Mouse (Mus musculus) intestine, postnatal 0 days (tissue): ENCODE data around the gene Jmjd6. TPM values are rescaled to one million over a fixed set of nuclear protein-coding genes. Genes with fewer than 3 reads are reported as not detected.
"Not testable (repeated sequence)": the region's sequence is repeated elsewhere in the genome, so short reads cannot be mapped to it uniquely, and the experiment has no call there.

ENCODE experiments used
- ATAC-seq: fragments of 200-750 bp; cut with Nextera tagmentation; 2 replicates; pipeline ENCODE4 v1.8.0; 2017; ENCODE audit warnings: mild to moderate bottlenecking, moderate TSS enrichment, moderate library complexity
- H3K27ac ChIP-seq: fragments of 300-500 bp; sonication (generic); 2 replicates; pipeline ENCODE4 v1.5.1; 2014; ENCODE audit warnings: mild to moderate bottlenecking, low read depth, low read length, moderate library complexity
- H3K27me3 ChIP-seq: fragments of 300-500 bp; sonication (generic); replicated peaks from 2 replicates; pipeline ENCODE4 v1.6.1; 2014; ENCODE audit warnings: low read length, mixed read lengths; ENCODE audit not compliant: control insufficient read depth, insufficient read depth
- H3K36me3 ChIP-seq: fragments of 300-500 bp; sonication (generic); 2 replicates; pipeline ENCODE4 v1.6.1; 2014; ENCODE audit warnings: mild to moderate bottlenecking, moderate library complexity; ENCODE audit not compliant: control insufficient read depth, insufficient read depth
- H3K4me1 ChIP-seq: fragments of 300-500 bp; sonication (generic); replicated peaks from 2 replicates; pipeline ENCODE4 v1.6.1; 2014; ENCODE audit warnings: antibody characterized with exemption, low read length, mixed read lengths; ENCODE audit not compliant: control insufficient read depth, insufficient read depth
- H3K4me2 ChIP-seq: fragments of 300-500 bp; sonication (generic); replicated peaks from 2 replicates; pipeline ENCODE4 v1.6.1; 2014; ENCODE audit warnings: low read depth, mild to moderate bottlenecking, moderate library complexity
- H3K4me3 ChIP-seq: fragments of 300-500 bp; sonication (generic); 2 replicates; pipeline ENCODE4 v1.5.1; 2014; ENCODE audit warnings: low read depth, low read length
- H3K9ac ChIP-seq: fragments of 300-500 bp; sonication (generic); 2 replicates; pipeline ENCODE4 v1.6.1; 2014; ENCODE audit warnings: mild to moderate bottlenecking, low read depth, low read length
- H3K9me3 ChIP-seq: fragments of 300-500 bp; sonication (generic); 2 replicates; pipeline ENCODE4 v1.6.1; 2016; ENCODE audit warnings: mixed run types; ENCODE audit not compliant: control insufficient read depth
- CTCF ChIP-seq: sonication (generic); IDR thresholded peaks from 2 replicates; pipeline ENCODE4 v1.5.1; 2016; ENCODE audit warnings: low read depth, mild to moderate bottlenecking, control low read depth, antibody characterized with exemption, moderate library complexity
- WGBS: fragments of 180-500 bp; shearing (Covaris S2); extraction: QIAGEN DNeasy Blood & Tissue Kit; methylation state at CpG from one replicate; pipeline ENCODE4 v1.1.7; 2014; 5-methylcytosine and 5-hydroxymethylcytosine counted together
- polyA plus RNA-seq: library from polyadenylated mRNA; unstranded; fragments of >200 nt; fragmentation: Nextera tagmentation; extraction: Ambion mirVana; gene quantifications from 2 replicates; pipeline ENCODE4 v1.2.1, GENCODE M21; 2015

Gene Jmjd6
- polyA plus RNA-seq, 1 experiment from 2014 or later, result 44.4 TPM

DNA sequence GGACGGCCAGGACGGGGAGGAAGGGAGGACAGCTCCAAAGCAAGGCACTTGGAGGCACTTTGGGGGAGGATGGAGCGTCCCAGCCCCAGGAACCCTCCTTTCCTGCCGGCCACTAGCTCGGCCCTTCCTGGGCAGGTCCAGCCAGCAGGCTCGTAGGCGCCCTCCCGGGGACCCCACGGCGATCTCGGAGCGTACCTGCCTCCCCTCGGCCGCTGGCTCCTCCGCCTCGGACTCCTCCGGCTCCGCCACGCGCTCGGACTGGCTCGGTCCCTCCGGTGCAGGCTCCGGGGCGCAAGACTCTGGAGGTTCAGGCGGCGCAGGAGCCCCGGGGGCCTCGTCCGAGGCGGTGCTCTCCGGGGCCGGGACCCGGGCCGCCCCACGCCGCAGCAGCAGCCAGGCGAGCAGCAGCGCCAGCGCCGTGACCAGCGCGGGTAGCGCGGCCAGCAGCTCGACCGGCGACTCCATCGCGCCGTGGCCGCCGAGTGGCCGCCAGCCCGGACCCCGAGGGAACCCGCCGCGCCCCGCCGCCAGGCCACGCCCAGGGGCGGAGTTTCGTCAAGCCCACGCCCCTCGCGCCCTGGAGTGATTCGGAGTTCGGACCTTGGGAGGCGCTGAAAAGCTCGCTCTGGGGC lies 15.6 kb downstream of the Jmjd6 start, which contains the start of gene Mxra7:
Gene Mxra7, minus strand, starts transcription at position 513 of the 632 bp plus-strand sequence.
- peak within 1 kb of the TSS; percentile 83 for H3K4me2 ChIP-seq
- H3K27me3 ChIP-seq, result no peaks in the 10 kb centered on the region
- H3K4me1 ChIP-seq, result peaks cover 4% of the 10 kb centered on the region
- H3K4me3 ChIP-seq, result peak within 1 kb of the TSS; percentile 75
- peak; percentile 37; the same call in 1 of the 2 replicates for TF ChIP-seq CTCF
- H3K27ac ChIP-seq, result peak within 1 kb of the TSS; percentile 82
- under 1% methylated on average over 67 of the region's 71 CpGs for WGBS
- H3K9ac ChIP-seq, result peak within 1 kb of the TSS; percentile 80
- H3K36me3 ChIP-seq, result peaks cover 10% of the 10 kb centered on the region
- peak; percentile 69 for ATAC-seq
- H3K9me3 ChIP-seq, result no peaks in the 10 kb centered on the region

DNA sequence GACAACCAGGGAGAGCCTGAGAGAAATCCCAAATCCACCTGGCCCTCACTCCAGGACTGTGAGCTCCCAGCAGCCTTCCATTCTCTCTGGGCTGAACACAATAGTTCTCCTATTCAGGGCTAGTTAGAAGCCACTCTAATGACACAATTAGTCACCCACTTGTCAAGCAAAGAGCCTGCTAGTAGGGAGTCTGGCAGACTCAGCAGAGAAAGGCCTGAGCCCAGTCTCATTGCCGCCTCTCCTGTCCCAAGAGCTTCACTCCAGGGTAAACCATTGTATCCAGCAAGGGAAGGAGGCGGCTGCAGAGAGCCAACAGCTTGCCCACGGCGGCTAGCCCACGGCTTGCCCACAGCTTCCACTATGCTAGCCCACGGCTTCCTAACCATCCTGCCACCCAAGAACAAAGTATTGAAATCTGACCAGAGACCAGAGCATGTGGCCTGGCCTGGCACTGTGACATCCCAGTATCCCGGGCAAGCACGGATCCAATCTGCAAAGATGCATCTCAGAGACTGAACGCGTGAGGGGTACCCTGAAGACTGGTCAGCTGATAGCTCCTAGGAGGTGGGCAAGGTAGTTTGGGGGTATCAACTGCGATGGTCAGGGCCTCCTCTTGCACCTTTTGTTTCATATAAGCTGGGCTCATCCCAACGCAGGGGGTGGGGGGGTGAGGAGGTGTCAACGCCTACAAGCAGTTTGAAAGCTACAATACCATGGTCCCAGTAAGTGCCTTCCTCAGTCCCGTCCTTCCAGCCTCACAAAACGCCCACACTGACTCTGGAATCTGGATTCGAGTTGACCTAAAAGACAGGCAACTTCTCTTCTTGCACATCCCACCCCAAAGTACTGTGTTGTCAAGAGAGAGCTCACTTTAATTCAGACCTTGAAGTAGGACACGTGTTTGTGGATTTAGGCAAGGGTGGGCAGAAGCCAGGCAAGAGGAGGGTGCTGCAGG lies 16.4 kb downstream of the Jmjd6 start:
- peak overlapping the region; percentile 80 for H3K9ac ChIP-seq
- peaks cover 5% of the 10 kb centered on the region for H3K36me3 ChIP-seq
- peak overlapping the region; percentile 83 for H3K4me2 ChIP-seq
- H3K4me1 ChIP-seq, result peaks cover 4% of the 10 kb centered on the region
- peak overlapping the region; percentile 75 for H3K4me3 ChIP-seq
- 42% methylated on average over 17 of the region's 17 CpGs for WGBS
- ATAC-seq, result 0 out of 2 replicates have a peak, but pooled peaks have one; percentile 1
- no peak for TF ChIP-seq CTCF
- no peaks in the 10 kb centered on the region for H3K27me3 ChIP-seq
- peak overlapping the region; percentile 82 for H3K27ac ChIP-seq
- no peaks in the 10 kb centered on the region for H3K9me3 ChIP-seq

DNA sequence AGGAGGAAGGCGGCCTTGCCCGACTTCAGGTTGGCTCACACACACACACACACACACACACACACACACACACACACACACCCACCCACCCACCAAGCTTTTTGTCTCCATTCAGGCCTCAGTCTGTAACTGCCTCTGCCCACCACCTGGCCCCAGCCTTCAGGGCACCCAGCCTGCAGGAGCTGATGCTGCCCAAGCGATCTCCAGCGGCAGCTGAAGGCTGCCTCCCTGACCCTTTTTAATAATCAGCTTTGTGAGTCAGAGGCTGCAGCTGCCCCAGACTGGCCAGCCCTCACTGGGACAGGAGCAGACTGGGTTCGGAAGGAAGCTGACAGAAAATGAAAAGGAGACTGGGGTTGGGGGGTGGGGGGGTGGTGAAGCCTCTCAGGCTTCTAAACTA lies 18.0 kb downstream of the Jmjd6 start:
- WGBS, result 71% methylated on average over 5 of the region's 5 CpGs
- peak overlapping the region; percentile 17; the same call in 1 of the 2 replicates for H3K4me2 ChIP-seq
- H3K4me1 ChIP-seq, result peaks cover 8% of the 10 kb centered on the region
- ATAC-seq, result no peak
- no peak overlapping the region for H3K4me3 ChIP-seq
- no peak for TF ChIP-seq CTCF
- H3K36me3 ChIP-seq, result no peaks in the 10 kb centered on the region; the same call in 1 of the 2 replicates
- H3K9ac ChIP-seq, result no peak overlapping the region
- no peaks in the 10 kb centered on the region for H3K27me3 ChIP-seq
- H3K9me3 ChIP-seq, result no peaks in the 10 kb centered on the region
- H3K27ac ChIP-seq, result no peak overlapping the region

DNA sequence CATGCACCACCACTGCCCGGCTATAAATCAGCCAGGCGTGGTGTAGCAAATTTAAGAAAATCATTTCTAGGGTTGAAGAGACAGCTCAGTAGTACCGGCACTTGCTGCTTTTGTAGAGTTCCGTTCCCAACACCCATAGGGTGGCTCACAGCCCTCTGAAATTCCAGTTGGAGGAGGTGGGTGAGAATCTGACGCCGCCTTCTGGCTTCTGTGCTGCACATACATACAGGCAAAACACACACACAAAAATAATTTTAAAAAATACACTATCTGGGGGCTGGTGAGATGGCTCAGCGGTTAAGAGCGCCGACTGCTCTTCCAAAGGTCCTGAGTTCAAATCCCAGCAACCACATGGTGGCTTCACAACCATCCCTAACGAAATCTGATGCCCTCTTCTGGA lies 19.4 kb downstream of the Jmjd6 start:
- H3K27ac ChIP-seq, ATAC-seq, H3K4me3 ChIP-seq, H3K4me2 ChIP-seq, H3K4me1 ChIP-seq, H3K36me3 ChIP-seq, H3K27me3 ChIP-seq, H3K9ac ChIP-seq, H3K9me3 ChIP-seq: not testable (repeated sequence)
- 98% methylated on average over 9 of the region's 10 CpGs for WGBS

DNA sequence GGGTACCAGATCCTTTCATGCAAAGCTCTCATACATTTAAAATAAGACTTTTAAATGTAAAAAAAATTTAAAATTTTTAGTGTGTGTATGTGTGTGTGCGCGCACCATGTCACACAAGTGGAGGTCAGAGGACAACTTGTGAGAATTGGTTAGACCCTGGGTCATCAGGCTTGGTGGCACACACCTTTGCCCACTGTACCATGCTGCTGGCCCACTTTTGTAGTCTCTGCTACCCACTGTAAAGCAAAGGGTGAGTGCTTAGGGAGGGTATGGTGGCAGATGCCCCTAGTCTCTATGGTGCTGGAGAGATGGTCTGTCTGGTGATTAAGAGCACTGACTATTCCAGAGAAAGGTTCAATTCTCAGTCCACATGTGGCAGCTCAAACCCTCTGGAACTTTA lies 20.0 kb downstream of the Jmjd6 start:
- Histone ChIP-seq H3K36me3 (no peaks in the 10 kb centered on the region), H3K9me3 (no peaks in the 10 kb centered on the region), H3K4me2 (no peak overlapping the region), H3K4me3 (no peak overlapping the region), H3K9ac (no peak overlapping the region), H3K27me3 (no peaks in the 10 kb centered on the region), H3K4me1 (peaks cover 6% of the 10 kb centered on the region), H3K27ac (no peak overlapping the region)
- ATAC-seq, result no peak
- TF ChIP-seq CTCF, result no peak
- WGBS, result 100% methylated on average over 2 of the region's 2 CpGs

DNA sequence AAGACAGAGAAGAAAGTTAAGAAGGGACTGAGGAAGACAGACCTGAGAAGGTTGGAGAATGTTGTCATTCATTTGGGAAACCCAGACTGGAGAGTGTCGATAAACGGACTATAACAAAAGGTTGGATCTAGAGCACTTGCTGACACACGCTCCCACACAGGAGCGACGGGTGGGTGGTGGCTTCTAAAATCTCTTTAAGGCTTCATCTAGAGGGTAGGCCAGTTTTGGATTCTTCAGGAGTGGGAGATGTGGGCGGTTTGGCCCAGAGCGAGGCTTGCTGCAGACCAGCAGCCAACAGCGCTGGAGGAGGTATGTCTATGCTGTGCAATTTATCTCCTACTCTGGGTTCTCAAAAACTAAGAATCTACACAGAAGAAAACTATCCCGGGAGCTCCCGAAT lies 20.6 kb downstream of the Jmjd6 start:
- ATAC-seq, result no peak
- H3K9me3 ChIP-seq, result no peaks in the 10 kb centered on the region
- H3K27ac ChIP-seq, result no peak overlapping the region
- WGBS, result 81% methylated on average over 10 of the region's 10 CpGs
- no peaks in the 10 kb centered on the region for H3K27me3 ChIP-seq
- no peak overlapping the region for H3K4me2 ChIP-seq
- peaks cover 7% of the 10 kb centered on the region; the same call in 1 of the 2 replicates for H3K4me1 ChIP-seq
- H3K4me3 ChIP-seq, result no peak overlapping the region
- no peak for TF ChIP-seq CTCF
- H3K9ac ChIP-seq, result no peak overlapping the region
- no peaks in the 10 kb centered on the region for H3K36me3 ChIP-seq
